Mouse (Mus musculus) liver, embryonic 14.5 days (tissue): ENCODE results near the gene Morn5. TPM values are rescaled to one million over a fixed set of nuclear protein-coding genes. Genes with fewer than 3 reads are reported as not detected.

Source experiments
- ATAC-seq: fragments of 200-750 bp; cut with Nextera tagmentation; 2 replicates; pipeline ENCODE4 v1.8.0; 2017; ENCODE audit warnings: moderate number of reproducible peaks, mild to moderate bottlenecking, moderate library complexity; ENCODE audit not compliant: insufficient read depth
- DNase-seq, 3 experiments: peaks; one replicate each; pipeline ENCODE4 v3.0.0-alpha.2; 2012 to 2013; ENCODE audit warnings: low read depth in 3 of 3, low spot score in 3 of 3
- H3K27ac ChIP-seq: fragments of 300-500 bp; sonication (generic); 2 replicates; pipeline ENCODE4 v1.5.1; 2014; ENCODE audit warnings: moderate library complexity, mild to moderate bottlenecking, control low read depth, inconsistent platforms
- H3K27me3 ChIP-seq: fragments of 300-500 bp; sonication (generic); 2 replicates; pipeline ENCODE4 v1.6.1; 2014; ENCODE audit warnings: mild to moderate bottlenecking, low read length, moderate library complexity; ENCODE audit not compliant: control insufficient read depth, insufficient read depth
- H3K36me3 ChIP-seq: fragments of 300-500 bp; sonication (generic); replicated peaks from 2 replicates; pipeline ENCODE4 v1.6.1; 2014; ENCODE audit warnings: low read depth; ENCODE audit not compliant: control insufficient read depth, insufficient read depth
- H3K4me1 ChIP-seq, 2 experiments: fragments of 200-500 bp in 1 of 2; fragments of 300-500 bp in 1 of 2; sonication (generic) in 1 of 2; replicated peaks; 2 replicates each; pipeline ENCODE4 v1.6.1; 2012 to 2014; ENCODE audit warnings: antibody characterized with exemption in 1 of 2, inconsistent platforms in 1 of 2, low read length in 1 of 2; ENCODE audit not compliant: control insufficient read depth in 2 of 2, insufficient read depth in 2 of 2
- H3K4me2 ChIP-seq: fragments of 300-500 bp; sonication (generic); 2 replicates; pipeline ENCODE4 v1.6.1; 2014; ENCODE audit warnings: low read depth, mild to moderate bottlenecking, control low read depth, moderate library complexity
- H3K4me3 ChIP-seq, 2 experiments: fragments of 200-500 bp in 1 of 2; fragments of 300-500 bp in 1 of 2; sonication (generic) in 1 of 2; 2 replicates each; pipeline ENCODE4 v1.5.1; 2012 to 2014; ENCODE audit warnings: low read depth in 2 of 2, low read length in 2 of 2, mild to moderate bottlenecking in 2 of 2, control low read depth in 1 of 2, inconsistent platforms in 1 of 2, moderate library complexity in 1 of 2; ENCODE audit not compliant: insufficient read depth in 1 of 2
- H3K9ac ChIP-seq: fragments of 300-500 bp; sonication (generic); replicated peaks from 2 replicates; pipeline ENCODE4 v1.6.1; 2014; ENCODE audit warnings: mild to moderate bottlenecking, control low read depth, moderate library complexity
- H3K9me3 ChIP-seq: fragments of 300-500 bp; sonication (generic); 2 replicates; pipeline ENCODE4 v1.6.1; 2016; ENCODE audit warnings: low read length, mixed read lengths; ENCODE audit not compliant: control insufficient read depth
- CTCF ChIP-seq: IDR thresholded peaks from 2 replicates; pipeline ENCODE4 v1.5.1; 2016; ENCODE audit warnings: antibody characterized with exemption, low read depth, control low read depth
- EP300 ChIP-seq: IDR thresholded peaks from 2 replicates; pipeline ENCODE4 v1.6.1; 2016; ENCODE audit warnings: antibody characterized with exemption, low read depth
- WGBS: fragments of 180-500 bp; shearing (Covaris S2); extraction: QIAGEN DNeasy Blood & Tissue Kit; methylation state at CpG from one replicate; pipeline ENCODE4 v1.1.7; 2014; ENCODE audit not compliant: insufficient replicate concordance; 5-methylcytosine and 5-hydroxymethylcytosine counted together
- polyA plus RNA-seq, 2 experiments: library from polyadenylated mRNA; depleted of rRNA in 1 of 2; stranded (reverse) in 1 of 2; unstranded in 1 of 2; fragments of >200 nt; fragmentation: Nextera tagmentation in 1 of 2; extraction: Ambion mirVana in 1 of 2; gene quantifications; 2 replicates each; pipeline versions ENCODE4 v1.2.1 to v1.2.3; 2012 to 2014

Morn5 gene
- polyA plus RNA-seq, 2 experiments: not detected

DNA sequence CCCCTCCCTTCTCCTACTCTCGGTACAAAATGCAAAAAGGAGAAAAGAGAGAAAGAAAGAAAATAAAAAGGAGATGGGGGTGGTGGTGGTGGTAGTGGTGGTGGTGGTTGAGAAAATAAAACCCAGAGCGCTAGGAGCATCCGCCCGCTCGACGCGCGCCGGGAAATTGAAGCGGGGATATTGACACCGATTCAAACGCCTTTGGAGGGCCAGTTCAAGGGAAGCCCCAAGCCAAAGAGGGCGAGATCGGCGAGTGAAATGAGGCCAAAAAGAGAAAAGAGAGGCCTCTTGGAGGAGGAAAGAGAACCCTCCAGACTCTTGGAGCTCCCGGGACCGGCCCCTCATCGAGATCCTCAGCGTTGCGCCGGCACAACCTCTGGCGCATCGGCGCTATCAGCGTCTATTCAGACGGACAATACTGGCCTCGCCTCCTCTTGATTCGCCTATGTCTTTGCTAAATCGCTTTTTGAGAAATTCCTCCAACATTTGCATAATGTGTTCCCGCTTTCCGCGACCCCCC is 55.2 kb downstream of the Morn5 start:
- ATAC-seq (no peak), DNase-seq (no peak)
- peaks cover 95% of the 10 kb centered on the region for H3K27me3 ChIP-seq
- H3K4me3 ChIP-seq: peak overlapping the region in 1 of 2 experiments; percentile 25; a peak in 2 of 4 replicates
- 1% methylated on average over 32 of the region's 32 CpGs for WGBS
- H3K4me1 ChIP-seq: no peaks in the 10 kb centered on the region
- H3K36me3 ChIP-seq: no peaks in the 10 kb centered on the region
- no peaks in the 10 kb centered on the region for H3K9me3 ChIP-seq
- H3K4me2 ChIP-seq: peak overlapping the region; percentile 38
- TF ChIP-seq EP300: no peak
- TF ChIP-seq CTCF: no peak
- H3K27ac ChIP-seq: no peak overlapping the region
- H3K9ac ChIP-seq: no peak overlapping the region

- TF ChIP-seq EP300 (no peak), CTCF (no peak)
- H3K9ac ChIP-seq: no peak within 1 kb of the TSS
- no peak for DNase-seq
Observed at GRCm38 (mm10) chr2:36104956-36105741, 55.9 kb downstream of the Morn5 start, which contains the start of gene Lhx6. Lhx6 (minus strand) TSS chr2:36105408.

GRCm38 (mm10) chr2:36108615-36109014 is 59.4 kb downstream of the Morn5 start:
- no peaks in the 10 kb centered on the region for H3K4me1 ChIP-seq
- no peak overlapping the region for H3K4me3 ChIP-seq
- no peak overlapping the region for H3K9ac ChIP-seq
- WGBS: 5% methylated on average over 7 of the region's 7 CpGs
- no peaks in the 10 kb centered on the region for H3K36me3 ChIP-seq
- H3K27ac ChIP-seq: no peak overlapping the region
- DNase-seq: no peak
- no peak overlapping the region for H3K4me2 ChIP-seq
- no peak for ATAC-seq
- TF ChIP-seq CTCF: no peak
- TF ChIP-seq EP300: no peak
- peaks cover 57% of the 10 kb centered on the region for H3K27me3 ChIP-seq
- H3K9me3 ChIP-seq: no peaks in the 10 kb centered on the region

More at GRCm38 (mm10) chr2:36104956-36105741, 55.9 kb downstream of the Morn5 start, which contains the start of gene Lhx6:
- no peaks in the 10 kb centered on the region for H3K36me3 ChIP-seq
- no peak for ATAC-seq
- H3K27ac ChIP-seq: no peak within 1 kb of the TSS
- WGBS: 3% methylated on average over 53 of the region's 58 CpGs
- H3K4me3 ChIP-seq: peak within 1 kb of the TSS in 1 of 2 experiments; percentile 25; a peak in 3 of 4 replicates
- peaks cover 92% of the 10 kb centered on the region for H3K27me3 ChIP-seq
- H3K9me3 ChIP-seq: no peaks in the 10 kb centered on the region
- peak within 1 kb of the TSS; percentile 38 for H3K4me2 ChIP-seq
- H3K4me1 ChIP-seq: no peaks in the 10 kb centered on the region

DNA sequence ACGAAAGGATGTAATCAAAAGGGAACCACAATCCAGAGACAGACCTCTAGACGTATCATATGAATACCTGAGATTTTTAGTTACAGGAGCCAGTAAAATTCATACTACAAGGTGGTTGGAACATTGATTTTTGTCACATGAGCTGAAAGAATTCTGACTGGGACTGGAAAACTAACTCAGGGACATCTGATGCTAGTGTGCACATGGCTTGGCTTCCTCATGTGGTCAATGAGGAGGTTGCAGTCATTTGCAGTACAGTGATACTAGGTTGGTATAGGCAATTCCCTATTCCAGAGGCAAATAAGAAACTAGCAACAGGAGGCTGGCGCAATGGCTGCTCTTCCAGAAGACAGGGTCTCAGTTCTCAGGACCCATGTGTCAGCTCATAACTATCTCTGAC is 63.4 kb downstream of the Morn5 start:
- no peak for ATAC-seq
- no peak overlapping the region for H3K4me2 ChIP-seq
- peaks cover 19% of the 10 kb centered on the region for H3K27me3 ChIP-seq
- no peak for DNase-seq
- no peak overlapping the region for H3K4me3 ChIP-seq
- no peak overlapping the region for H3K27ac ChIP-seq
- H3K4me1 ChIP-seq: no peaks in the 10 kb centered on the region
- no peak overlapping the region for H3K9ac ChIP-seq
- H3K9me3 ChIP-seq: no peaks in the 10 kb centered on the region
- H3K36me3 ChIP-seq: peaks cover 15% of the 10 kb centered on the region
- 36% methylated on average over 3 of the region's 3 CpGs for WGBS
- TF ChIP-seq EP300 (no peak), CTCF (no peak)

DNA sequence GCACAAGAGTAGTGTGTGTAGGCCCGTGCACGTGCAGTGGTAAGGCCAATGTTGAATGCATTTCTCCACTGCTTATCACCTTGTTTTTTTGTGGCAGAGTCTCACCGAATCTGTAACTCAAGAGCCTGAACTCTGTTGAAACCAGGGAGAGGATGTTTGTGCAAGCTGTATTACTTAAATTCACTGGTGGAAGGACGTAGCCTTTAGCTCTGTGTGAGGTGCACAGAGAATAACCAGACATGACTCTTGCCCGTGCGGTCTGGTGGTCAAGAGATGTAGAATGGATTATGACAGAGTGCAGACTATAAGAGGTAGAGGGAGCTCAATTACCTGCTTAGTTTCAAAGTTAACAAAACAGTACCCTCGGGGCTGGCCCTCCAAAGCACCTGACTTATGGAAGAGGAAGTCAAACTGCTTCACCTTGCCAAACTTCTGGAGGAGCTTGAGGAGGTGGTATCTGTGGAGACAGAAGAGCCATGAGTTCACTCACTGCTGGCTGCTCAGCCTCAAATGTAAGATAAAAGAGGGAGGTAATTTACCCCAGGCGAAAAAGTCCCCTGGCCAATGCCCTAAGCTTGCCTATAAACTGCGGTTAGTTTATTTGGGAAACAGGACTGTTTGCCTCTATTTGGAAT is 77.7 kb downstream of the Morn5 start:
- H3K27ac ChIP-seq: no peak overlapping the region
- DNase-seq (no peak), ATAC-seq (no peak)
- WGBS: 83% methylated on average over 9 of the region's 9 CpGs
- TF ChIP-seq EP300 (no peak), CTCF (no peak)
- peaks cover 48% of the 10 kb centered on the region for H3K36me3 ChIP-seq
- H3K27me3 ChIP-seq: no peaks in the 10 kb centered on the region
- no peak overlapping the region for H3K4me2 ChIP-seq
- H3K9ac ChIP-seq: no peak overlapping the region
- H3K4me3 ChIP-seq: no peak overlapping the region
- H3K4me1 ChIP-seq: no peaks in the 10 kb centered on the region
- no peaks in the 10 kb centered on the region for H3K9me3 ChIP-seq
